Mouse (Mus musculus) adrenal gland, adult 10 weeks (tissue): ENCODE data around the gene Gm13128. TPM values are rescaled to one million over a fixed set of nuclear protein-coding genes. Genes with fewer than 3 reads are reported as not detected.

Source experiments
- polyA plus RNA-seq: library from polyadenylated mRNA; stranded (reverse); fragments of 350-450 nt; fragmentation: Illumina TruSeq; extraction: RNeasy Lipid Tissue Mini Kit (QIAGEN cat#74804); gene quantifications from one replicate; pipeline ENCODE4 v1.2.3, GENCODE M21; 2014; ENCODE audit warnings: low read depth, low replicate concordance

The Gm13128 gene
- not detected for polyA plus RNA-seq

DNA sequence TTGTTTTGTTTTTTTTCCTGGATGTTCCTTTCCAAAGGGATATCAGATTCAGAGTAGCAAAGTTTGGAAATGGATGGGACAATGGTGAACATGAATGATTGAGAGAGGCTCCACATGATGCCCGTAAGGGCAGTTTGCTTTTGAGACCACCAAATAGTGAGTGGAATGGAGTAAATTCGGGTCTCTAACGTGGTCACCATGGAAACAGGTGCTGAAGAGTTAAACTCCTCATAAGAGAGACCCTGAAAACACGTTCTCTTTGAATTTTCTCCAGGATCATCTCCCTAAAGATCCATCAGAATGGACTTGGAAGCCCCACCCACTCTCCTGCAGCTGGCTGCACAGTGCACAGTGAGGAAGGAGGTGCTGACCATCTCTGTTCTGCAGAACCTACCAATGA is at the start of gene Gm13128:
Gm13128 (plus strand) TSS at position 301 of the 400 bp plus-strand sequence.

GRCm38 (mm10) chr4:144280388-144280787 is 49.7 kb upstream of the Gm13128 start, which contains the start of gene Pramel5:
TSS of gene Pramel5 (minus strand) at chr4:144280488.

DNA sequence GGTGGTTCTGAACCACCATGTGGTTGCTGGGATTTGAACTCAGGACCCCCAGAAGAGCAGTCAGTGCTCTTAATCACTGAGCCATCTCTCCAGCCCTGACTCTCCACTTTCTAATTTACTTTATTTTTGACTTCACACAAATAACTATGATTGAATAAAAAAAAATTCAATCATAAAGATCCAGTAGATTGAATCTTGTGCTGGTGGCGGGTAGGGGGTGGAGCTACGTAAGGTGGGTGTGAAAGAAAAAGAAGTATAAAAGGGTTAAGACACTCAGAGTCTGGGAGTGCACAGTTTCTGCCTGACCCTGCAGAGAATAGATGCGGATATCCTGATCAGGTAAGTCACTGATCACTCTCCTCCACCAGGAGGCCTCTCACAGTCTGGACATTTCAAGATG is 27.6 kb downstream of the Gm13128 start, which contains the start of gene Gm13119:
Gm13119 (plus strand) TSS at position 301 of the 400 bp plus-strand sequence.

DNA sequence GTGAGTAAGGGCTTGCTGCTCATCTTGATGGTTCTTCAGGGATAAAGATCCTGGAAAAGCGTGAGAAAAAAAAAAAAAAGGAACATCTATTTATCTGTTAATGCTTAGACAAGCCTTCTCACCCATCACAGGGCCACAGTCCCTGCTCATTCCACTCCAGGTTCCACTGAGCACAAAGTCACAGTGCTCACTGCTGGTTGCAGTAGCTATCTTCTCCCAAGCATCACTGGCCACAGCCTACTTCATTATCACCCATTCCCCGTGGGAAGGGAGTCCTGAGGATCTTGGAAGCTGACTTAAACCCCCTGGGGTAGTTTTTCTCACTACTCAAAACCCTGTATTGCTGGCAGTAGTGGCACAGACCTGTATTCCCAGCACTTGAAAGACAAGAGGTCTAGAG is 47.9 kb downstream of the Gm13128 start, which contains the start of gene Pramef20:
Pramef20 (minus strand) TSS at position 23 of the 400 bp plus-strand sequence.

Other genes with a start within 250 kb of the Gm13128 start
- not detected for gene Gm13102, start 223.8 kb upstream of the Gm13128 start, polyA plus RNA-seq
- not detected for gene Oog3, start 167.6 kb upstream of the Gm13128 start, polyA plus RNA-seq
- gene Oog2, start 139.5 kb upstream of the Gm13128 start, polyA plus RNA-seq = not detected
- not detected for gene C87977, start 116.9 kb upstream of the Gm13128 start, polyA plus RNA-seq
- gene Pramel5, start 49.8 kb upstream of the Gm13128 start, polyA plus RNA-seq = not detected
- not detected for gene Gm13119, start 27.7 kb downstream of the Gm13128 start, polyA plus RNA-seq
- gene Pramef20, start 47.7 kb downstream of the Gm13128 start, polyA plus RNA-seq = not detected
- not detected for gene Pramef12, start 78.2 kb downstream of the Gm13128 start, polyA plus RNA-seq
- gene 1700012P22Rik, start 108.5 kb downstream of the Gm13128 start, polyA plus RNA-seq = not detected
- gene Gm9944, start 123.1 kb downstream of the Gm13128 start, polyA plus RNA-seq = not detected
- not detected for gene Aadacl3, start 133.5 kb downstream of the Gm13128 start, polyA plus RNA-seq
- not detected for gene 9430007A20Rik, start 189.6 kb downstream of the Gm13128 start, polyA plus RNA-seq
- gene Gm13124, start 234.9 kb downstream of the Gm13128 start, polyA plus RNA-seq = not detected